Mouse (Mus musculus): ENCODE results near the gene Ier3. TPM values are rescaled to one million over a fixed set of nuclear protein-coding genes. Genes with fewer than 3 reads are reported as not detected.

Ier3 gene
- polyA plus RNA-seq, 1 experiment from 2014 or later = 27.3 TPM

DNA sequence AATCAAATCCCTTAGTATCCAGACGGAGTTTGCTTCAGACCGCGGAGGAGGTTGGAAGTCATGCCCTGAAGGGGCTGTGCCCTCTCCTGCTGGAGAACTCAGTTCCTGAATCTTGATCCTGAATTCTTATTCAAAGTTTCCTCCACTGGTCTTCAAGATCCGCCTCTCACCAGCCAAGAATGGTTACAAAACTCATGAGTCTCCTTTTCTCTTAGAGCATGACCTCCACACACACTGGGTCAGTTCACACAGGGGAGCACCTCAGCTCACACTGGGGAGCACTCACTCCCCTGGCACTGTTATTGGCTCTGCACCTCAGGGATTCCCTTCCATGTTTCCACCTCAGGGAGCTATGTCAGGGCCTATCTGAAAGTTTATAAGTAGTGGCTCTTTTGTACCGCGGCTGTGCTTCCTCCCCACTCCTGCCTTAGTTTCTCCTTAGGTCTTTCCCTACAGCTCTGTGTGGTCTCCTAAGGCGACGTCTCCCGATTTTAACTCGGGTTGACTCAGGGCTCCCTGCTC is 43.4 kb downstream of the Ier3 start:
- no peaks in the 10 kb centered on the region for H3K27me3 ChIP-seq (ENCODE audit: control insufficient read depth, insufficient read depth, low read length)
- peaks cover 17 to 38% of the 10 kb centered on the region in 2 experiments for H3K4me1 ChIP-seq (ENCODE audit: control insufficient read depth in 2 of 2, insufficient read depth in 2 of 2, low read length in 2 of 2)
- H3K9ac ChIP-seq (ENCODE audit: low read length) = peak overlapping the region; percentile 88
- 24% methylated on average over 10 of the region's 10 CpGs for WGBS
- peak overlapping the region; percentile 94 to 97 for H3K27ac ChIP-seq (replicated peaks in 1 of 2; ENCODE audit: control insufficient read depth in 1 of 2, insufficient read depth in 1 of 2, low read depth in 2 of 2, low read length in 2 of 2)
- H3K4me2 ChIP-seq (ENCODE audit: low read length) = peak overlapping the region; percentile 92
- peaks cover 7% of the 10 kb centered on the region; the same call in 1 of the 2 replicates for H3K36me3 ChIP-seq (ENCODE audit: control insufficient read depth, insufficient read depth, low read length)
- no peak for ATAC-seq (ENCODE audit: insufficient number of reproducible peaks, insufficient read depth, low FRiP score, low read depth)
- H3K9me3 ChIP-seq (ENCODE audit: control insufficient read depth, low read length) = no peaks in the 10 kb centered on the region
- peak overlapping the region; percentile 52 to 78 for H3K4me3 ChIP-seq (ENCODE audit: control insufficient read depth in 1 of 2, insufficient read depth in 1 of 2, low read depth in 1 of 2, low read length in 2 of 2)

- H3K4me1 ChIP-seq (ENCODE audit: control insufficient read depth in 2 of 2, insufficient read depth in 2 of 2, low read length in 2 of 2) = peaks cover 22 to 44% of the 10 kb centered on the region in 2 experiments
- under 1% methylated on average over 36 of the region's 48 CpGs for WGBS
- no peaks in the 10 kb centered on the region for H3K27me3 ChIP-seq (ENCODE audit: control insufficient read depth, insufficient read depth, low read length)
- H3K36me3 ChIP-seq (ENCODE audit: control insufficient read depth, insufficient read depth, low read length) = peaks cover 7% of the 10 kb centered on the region; the same call in 1 of the 2 replicates
- ATAC-seq (ENCODE audit: insufficient number of reproducible peaks, insufficient read depth, low FRiP score, low read depth) = peak; percentile 68
- H3K27ac ChIP-seq (replicated peaks in 1 of 2; ENCODE audit: control insufficient read depth in 1 of 2, insufficient read depth in 1 of 2, low read depth in 2 of 2, low read length in 2 of 2) = peak within 1 kb of the TSS; percentile 94 to 97
- no peaks in the 10 kb centered on the region for H3K9me3 ChIP-seq (ENCODE audit: control insufficient read depth, low read length)
- H3K4me3 ChIP-seq (ENCODE audit: control insufficient read depth in 1 of 2, insufficient read depth in 1 of 2, low read depth in 1 of 2, low read length in 2 of 2) = peak within 1 kb of the TSS; percentile 52 to 78
- H3K4me2 ChIP-seq (ENCODE audit: low read length) = peak within 1 kb of the TSS; percentile 92
- H3K9ac ChIP-seq (ENCODE audit: low read length) = peak within 1 kb of the TSS; percentile 88
These were observed 44.2 kb downstream of the Ier3 start, which contains the start of gene Ppp1r18 for GRCm38 (mm10) chr17:35865481-35866280. Gene Ppp1r18 (plus strand): TSS chr17:35865593.

DNA sequence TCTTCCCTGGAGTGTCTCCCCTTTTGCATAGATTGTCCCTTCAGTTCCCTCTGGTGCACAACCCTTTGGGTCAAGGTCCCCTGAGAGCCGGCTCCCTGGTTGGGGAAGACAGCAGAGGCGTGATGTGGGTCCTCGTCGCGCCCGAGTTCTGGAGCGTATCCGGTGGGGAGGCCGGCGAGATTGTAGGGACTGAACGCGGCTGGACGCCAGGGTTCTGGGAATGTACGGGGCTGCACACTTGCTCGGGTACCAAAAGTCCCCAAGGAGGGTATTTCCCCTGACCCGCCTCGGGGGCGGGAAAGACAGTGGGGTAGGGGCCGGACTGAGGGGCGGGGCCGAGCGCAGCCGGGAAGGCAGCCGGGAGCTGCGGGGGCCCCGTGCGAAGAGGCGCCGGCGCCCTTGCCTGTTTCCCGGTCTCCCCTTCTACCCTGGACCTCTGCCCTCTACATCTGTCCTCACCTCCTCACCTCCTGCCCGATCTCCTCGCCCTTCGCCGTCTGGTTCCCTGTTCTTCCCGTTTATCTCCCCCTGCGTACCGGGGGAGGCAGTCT is 44.9 kb downstream of the Ier3 start:
- peak overlapping the region; percentile 94 to 97 for H3K27ac ChIP-seq (replicated peaks in 1 of 2; ENCODE audit: control insufficient read depth in 1 of 2, insufficient read depth in 1 of 2, low read depth in 2 of 2, low read length in 2 of 2)
- H3K9me3 ChIP-seq (ENCODE audit: control insufficient read depth, low read length) = peaks cover 2% of the 10 kb centered on the region; the same call in 1 of the 2 replicates
- peak; percentile 61 for ATAC-seq (ENCODE audit: insufficient number of reproducible peaks, insufficient read depth, low FRiP score, low read depth)
- peaks cover 11% of the 10 kb centered on the region; the same call in 1 of the 2 replicates for H3K36me3 ChIP-seq (ENCODE audit: control insufficient read depth, insufficient read depth, low read length)
- under 1% methylated on average over 37 of the region's 38 CpGs for WGBS
- peak overlapping the region; percentile 92 for H3K4me2 ChIP-seq (ENCODE audit: low read length)
- no peaks in the 10 kb centered on the region for H3K27me3 ChIP-seq (ENCODE audit: control insufficient read depth, insufficient read depth, low read length)
- H3K9ac ChIP-seq (ENCODE audit: low read length) = peak overlapping the region; percentile 88
- peak overlapping the region; percentile 52 to 78 for H3K4me3 ChIP-seq (ENCODE audit: control insufficient read depth in 1 of 2, insufficient read depth in 1 of 2, low read depth in 1 of 2, low read length in 2 of 2)
- H3K4me1 ChIP-seq (ENCODE audit: control insufficient read depth in 2 of 2, insufficient read depth in 2 of 2, low read length in 2 of 2) = peaks cover 21 to 49% of the 10 kb centered on the region in 2 experiments

DNA sequence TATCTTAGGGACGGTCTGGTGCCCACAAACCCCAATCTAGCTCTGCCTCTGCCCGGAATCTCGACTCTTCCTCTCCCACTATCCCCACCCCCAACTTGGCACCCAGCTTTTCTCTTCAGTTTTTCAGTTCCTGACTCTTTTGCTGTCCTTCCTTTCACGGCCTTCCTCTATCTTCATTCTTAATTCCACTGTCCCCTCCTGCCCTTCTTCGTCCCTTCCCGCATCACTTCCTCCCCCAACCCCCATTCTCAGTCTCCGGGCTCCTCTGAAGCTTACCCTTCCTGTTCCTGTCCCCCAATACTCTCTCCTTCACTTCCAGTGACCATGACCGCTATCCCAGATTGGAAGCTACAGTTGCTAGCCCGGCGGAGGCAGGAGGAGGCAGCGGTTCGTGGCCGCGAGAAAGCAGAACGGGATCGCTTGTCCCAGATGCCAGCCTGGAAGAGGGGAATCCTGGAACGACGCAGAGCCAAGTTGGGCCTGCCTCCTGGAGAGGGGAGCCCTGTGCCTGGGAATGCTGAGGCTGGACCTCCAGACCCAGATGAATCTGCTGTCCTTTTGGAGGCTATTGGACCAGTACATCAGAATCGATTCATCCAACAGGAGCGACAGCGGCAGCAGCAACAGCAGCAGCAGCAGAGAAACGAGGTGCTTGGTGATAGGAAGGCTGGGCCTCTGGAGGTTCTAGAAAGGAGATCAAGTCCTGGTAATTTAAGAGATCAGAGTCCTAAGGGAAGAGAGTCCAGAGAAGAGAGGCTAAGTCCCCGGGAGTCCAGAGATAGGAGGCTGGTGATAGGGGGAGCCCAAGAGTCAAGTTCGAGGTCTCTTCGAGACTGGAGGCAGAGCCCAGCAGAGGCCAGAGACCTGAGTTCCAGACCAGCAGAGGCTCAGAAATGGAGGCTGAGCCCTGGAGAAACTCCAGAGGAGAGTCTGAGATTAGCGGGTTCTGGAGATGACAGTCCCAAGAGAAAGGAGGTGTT is 45.7 kb downstream of the Ier3 start:
- peak overlapping the region; percentile 52 to 78 for H3K4me3 ChIP-seq (ENCODE audit: control insufficient read depth in 1 of 2, insufficient read depth in 1 of 2, low read depth in 1 of 2, low read length in 2 of 2)
- H3K27me3 ChIP-seq (ENCODE audit: control insufficient read depth, insufficient read depth, low read length) = no peaks in the 10 kb centered on the region
- WGBS = 11% methylated on average over 26 of the region's 26 CpGs
- peak overlapping the region; percentile 94 to 97 for H3K27ac ChIP-seq (replicated peaks in 1 of 2; ENCODE audit: control insufficient read depth in 1 of 2, insufficient read depth in 1 of 2, low read depth in 2 of 2, low read length in 2 of 2)
- H3K4me1 ChIP-seq (ENCODE audit: control insufficient read depth in 2 of 2, insufficient read depth in 2 of 2, low read length in 2 of 2) = peaks cover 21 to 48% of the 10 kb centered on the region in 2 experiments
- peaks cover 17% of the 10 kb centered on the region; the same call in 1 of the 2 replicates for H3K36me3 ChIP-seq (ENCODE audit: control insufficient read depth, insufficient read depth, low read length)
- H3K9ac ChIP-seq (ENCODE audit: low read length) = peak overlapping the region; percentile 88
- ATAC-seq (ENCODE audit: insufficient number of reproducible peaks, insufficient read depth, low FRiP score, low read depth) = no peak
- H3K4me2 ChIP-seq (ENCODE audit: low read length) = peak overlapping the region; percentile 92
- peaks cover 3% of the 10 kb centered on the region; the same call in 1 of the 2 replicates for H3K9me3 ChIP-seq (ENCODE audit: control insufficient read depth, low read length)

- no peak for ATAC-seq (ENCODE audit: insufficient number of reproducible peaks, insufficient read depth, low FRiP score, low read depth)
- Histone ChIP-seq H3K4me1 (ENCODE audit: control insufficient read depth in 2 of 2, insufficient read depth in 2 of 2, low read length in 2 of 2) (peaks cover 21 to 52% of the 10 kb centered on the region in 2 experiments), H3K9me3 (ENCODE audit: control insufficient read depth, low read length) (peaks cover 3% of the 10 kb centered on the region; the same call in 1 of the 2 replicates), H3K27me3 (ENCODE audit: control insufficient read depth, insufficient read depth, low read length) (no peaks in the 10 kb centered on the region), H3K27ac (replicated peaks in 1 of 2; ENCODE audit: control insufficient read depth in 1 of 2, insufficient read depth in 1 of 2, low read depth in 2 of 2, low read length in 2 of 2) (peak overlapping the region; percentile 65 to 94), H3K4me3 (ENCODE audit: control insufficient read depth in 1 of 2, insufficient read depth in 1 of 2, low read depth in 1 of 2, low read length in 2 of 2) (peak overlapping the region; percentile 52 to 78), H3K9ac (ENCODE audit: low read length) (peak overlapping the region; percentile 88), H3K36me3 (ENCODE audit: control insufficient read depth, insufficient read depth, low read length) (peaks cover 26% of the 10 kb centered on the region), H3K4me2 (ENCODE audit: low read length) (peak overlapping the region; percentile 92)
- 18% methylated on average over 17 of the region's 17 CpGs for WGBS
These were observed 46.8 kb downstream of the Ier3 start for GRCm38 (mm10) chr17:35868165-35868820.

GRCm38 (mm10) chr17:35868961-35869345 is 47.5 kb downstream of the Ier3 start:
- H3K36me3 ChIP-seq (ENCODE audit: control insufficient read depth, insufficient read depth, low read length) = peaks cover 32% of the 10 kb centered on the region
- H3K4me1 ChIP-seq (ENCODE audit: control insufficient read depth in 2 of 2, insufficient read depth in 2 of 2, low read length in 2 of 2) = peaks cover 21 to 57% of the 10 kb centered on the region in 2 experiments
- WGBS = 1% methylated on average over 7 of the region's 7 CpGs
- peak overlapping the region; percentile 52 to 78 for H3K4me3 ChIP-seq (ENCODE audit: control insufficient read depth in 1 of 2, insufficient read depth in 1 of 2, low read depth in 1 of 2, low read length in 2 of 2)
- peaks cover 3% of the 10 kb centered on the region; the same call in 1 of the 2 replicates for H3K9me3 ChIP-seq (ENCODE audit: control insufficient read depth, low read length)
- H3K27me3 ChIP-seq (ENCODE audit: control insufficient read depth, insufficient read depth, low read length) = no peaks in the 10 kb centered on the region
- H3K9ac ChIP-seq (ENCODE audit: low read length) = peak overlapping the region; percentile 88
- ATAC-seq (ENCODE audit: insufficient number of reproducible peaks, insufficient read depth, low FRiP score, low read depth) = no peak
- H3K4me2 ChIP-seq (ENCODE audit: low read length) = peak overlapping the region; percentile 92
- H3K27ac ChIP-seq (replicated peaks in 1 of 2; ENCODE audit: control insufficient read depth in 1 of 2, insufficient read depth in 1 of 2, low read depth in 2 of 2, low read length in 2 of 2) = peak overlapping the region; percentile 78 to 94
